Mouse (Mus musculus) brain, embryonic 14.5 days (tissue): Measurements from ENCODE around the gene Inca1.

Experiments used
- CTCF ChIP-seq: fragments of 200-500 bp; IDR thresholded peaks from 2 replicates; pipeline ENCODE4 v1.5.1; 2012; ENCODE audit warnings: inconsistent platforms, mild to moderate bottlenecking, moderate library complexity, borderline replicate concordance; ENCODE audit not compliant: insufficient read depth, insufficient read length; ENCODE audit errors: extremely low read depth
- POLR2A ChIP-seq: fragments of 200-500 bp; IDR thresholded peaks from 2 replicates; pipeline ENCODE4 v1.6.1; 2012; ENCODE audit warnings: mild to moderate bottlenecking, inconsistent platforms, borderline replicate concordance; ENCODE audit not compliant: poor library complexity, insufficient read depth, insufficient read length, severe bottlenecking; ENCODE audit errors: extremely low read depth

GRCm38 (mm10) chr11:70667271-70668150 is 32.4 kb downstream of the Inca1 start:
- TF ChIP-seq POLR2A, result no peak
- no peak for TF ChIP-seq CTCF
